Comparison of ENCODE assay signal across 9 mouse cellular contexts in the genomic region with DNA sequence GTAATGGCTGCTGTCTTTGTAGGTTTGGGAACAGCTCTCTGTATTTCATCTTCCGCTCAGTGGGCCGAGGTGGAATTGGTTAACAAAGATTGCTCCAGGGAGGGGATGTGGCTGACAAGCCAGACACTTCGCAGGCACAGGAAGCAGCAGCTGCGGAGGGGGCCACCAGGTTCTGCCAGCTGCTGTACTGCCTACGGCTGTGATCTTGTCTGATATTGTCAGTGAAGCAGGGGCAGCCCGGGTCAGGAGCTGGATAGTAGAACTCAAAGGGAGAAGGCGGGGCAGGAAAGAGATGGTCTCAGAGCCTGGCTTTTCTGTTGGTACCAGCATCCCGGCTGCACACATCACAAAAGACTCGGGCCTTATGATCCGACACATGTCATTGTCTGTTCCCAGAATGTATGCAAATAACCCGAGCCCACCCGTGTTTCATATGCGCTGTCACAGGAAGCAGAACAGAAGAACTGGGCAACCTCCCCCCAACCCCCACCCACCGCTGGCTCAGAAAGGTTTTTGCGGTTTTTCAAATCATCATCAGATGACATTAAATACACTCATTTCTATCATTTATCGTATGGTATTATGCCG. TPM values are rescaled to one million over a fixed set of nuclear protein-coding genes. Genes with fewer than 3 reads are reported as not detected.
DNase-seq lines count a peak whose midpoint lies in the region; ATAC-seq lines count a peak whose summit lies in the region.
"Had no signal": no experiment of that assay in that cellular context is flagged by ENCODE, and none has a peak within 500 bp of the region (broad histone marks: within the 10 kb centered on the region; RNA-seq: fewer than 3 reads in every experiment).

No protein-coding gene starts in this region.

- no peak; the same call in 1 of the 2 replicates for ATAC-seq in neural tube, embryonic 11.5 days (ENCODE audit: insufficient read depth, low FRiP score, low TSS enrichment)

- no peaks in the 10 kb centered on the region for H3K9me3 ChIP-seq in neural tube, embryonic 11.5 days (ENCODE audit: control insufficient read depth, low read length)
- H3K9me3 ChIP-seq: G1E had no signal

- H3K4me1 ChIP-seq in neural tube, embryonic 11.5 days (ENCODE audit: control insufficient read depth, insufficient read depth, low read length): peaks cover 36% of the 10 kb centered on the region

- no peak overlapping the region for H3K9ac ChIP-seq in neural tube, embryonic 11.5 days (ENCODE audit: low read length)

- WGBS in neural tube, embryonic 11.5 days: 42% methylated on average over 17 of the region's 17 CpGs

- DNase-seq in gastrocnemius, postnatal 25 days: peak; percentile 50
- no peak for DNase-seq in gastrocnemius, postnatal 10 days
- peak; percentile 90 for DNase-seq in A20 (ENCODE audit: low read depth, low spot score)
- DNase-seq in embryo, embryonic 9.5 days (ENCODE audit: extremely low spot score): peak; percentile 51
- DNase-seq in induced T-regulatory cell, adult 2 months (ENCODE audit: low read depth): peak; percentile 78
- DNase-seq in neural tube, embryonic 11.5 days (ENCODE audit: low spot score): peak; percentile 62
- DNase-seq in yolk sac, embryonic 10.5 days (ENCODE audit: low spot score): no peak
- no peak for DNase-seq in testis, postnatal 14 days (ENCODE audit: low spot score)

- H3K27me3 ChIP-seq in neural tube, embryonic 11.5 days (ENCODE audit: control insufficient read depth, insufficient read depth, low read length): peaks cover 28% of the 10 kb centered on the region

- no peaks in the 10 kb centered on the region for H3K36me3 ChIP-seq in neural tube, embryonic 11.5 days (ENCODE audit: control insufficient read depth, insufficient read depth, low read length)
- H3K36me3 ChIP-seq: G1E had no signal

- H3K4me2 ChIP-seq in neural tube, embryonic 11.5 days (ENCODE audit: low read depth): no peak overlapping the region

- H3K4me3 ChIP-seq in neural tube, embryonic 11.5 days (ENCODE audit: low read depth, low read length): no peak overlapping the region

- H3K27ac ChIP-seq in neural tube, embryonic 11.5 days (ENCODE audit: low read depth, low read length): peak overlapping the region; percentile 36; the same call in 1 of the 2 replicates

RNA-seq across cellular contexts. Expression of gene Pipox, which starts 6.4 kb away (rescaled TPM):
- under 1 TPM in 1 of 2 experiments, not detected in 1; 0.16 TPM for total RNA-seq in gastrocnemius, postnatal 25 days (2021)
- total RNA-seq in gastrocnemius, postnatal 10 days (2021): 1 to 10 TPM in 1 of 2 experiments, under 1 TPM in 1; 0.52 to 1.1 TPM
- 2.6 and 4.0 TPM in 2 replicates for polyA plus RNA-seq in neural tube, embryonic 11.5 days (2014; fragmentation: Nextera tagmentation; extraction: Ambion mirVana)
- total RNA-seq: G1E had no signal
- polyA plus RNA-seq: G1E had no signal

RNA-seq across cellular contexts. Expression of gene Sez6, which starts 43.1 kb away (rescaled TPM):
- under 1 TPM in 1 of 2 experiments, not detected in 1; 0.16 TPM for total RNA-seq in gastrocnemius, postnatal 25 days (2021)
- under 1 TPM; 0.54 to 0.70 TPM for total RNA-seq in gastrocnemius, postnatal 10 days (2021)
- polyA plus RNA-seq in neural tube, embryonic 11.5 days (2014; fragmentation: Nextera tagmentation; extraction: Ambion mirVana): 12.4 and 13.8 TPM in 2 replicates

Comparison
In these comparisons a context has a peak if more than half of its experiments do, and no peak if none do; other contexts are left out.
1. DNase-seq: peak in gastrocnemius, postnatal 25 days (single experiment), A20 (single experiment), embryo, embryonic 9.5 days (single experiment), induced T-regulatory cell, adult 2 months (single experiment) and neural tube, embryonic 11.5 days (single experiment); none in gastrocnemius, postnatal 10 days (single experiment), yolk sac, embryonic 10.5 days (single experiment) and testis, postnatal 14 days (single experiment).